Mouse (Mus musculus) myocyte (in vitro differentiated cells): ENCODE measurements at regions not wholly inside any gene's neighbourhood (a gene's known extent, or its start where the extent isn't known, plus 50 kb on each side); places are given as distances from the start of the nearest gene placed in this dataset.

Experiments used
- CEBPB ChIP-seq: IDR thresholded peaks from 2 replicates; pipeline ENCODE4 v1.6.1; 2011; ENCODE audit warnings: mild to moderate bottlenecking, moderate library complexity; ENCODE audit not compliant: poor library complexity, insufficient read depth, severe bottlenecking
- E2F4 ChIP-seq: IDR thresholded peaks from one replicate; pipeline ENCODE4 v1.6.1; 2011; ENCODE audit warnings: mild to moderate bottlenecking, control low read depth, moderate library complexity; ENCODE audit not compliant: insufficient read depth
- MAX ChIP-seq: IDR thresholded peaks from one replicate; pipeline ENCODE4 v1.6.1; 2011; ENCODE audit warnings: low read depth, mild to moderate bottlenecking, control low read depth
- MYOD1 ChIP-seq, 3 experiments: IDR thresholded peaks; one replicate each; pipeline ENCODE4 v1.6.1; 2011; ENCODE audit warnings: control low read depth in 2 of 3, low read depth in 2 of 3, mild to moderate bottlenecking in 2 of 3, moderate library complexity in 1 of 3; ENCODE audit not compliant: insufficient read length in 2 of 3, control insufficient read depth in 1 of 3
- MYOG ChIP-seq, 3 experiments: IDR thresholded peaks; one replicate each; pipeline ENCODE4 v1.6.1; 2011; ENCODE audit warnings: control low read depth in 2 of 3, low read depth in 2 of 3, mild to moderate bottlenecking in 2 of 3; ENCODE audit not compliant: insufficient read length in 2 of 3, control insufficient read depth in 1 of 3, insufficient read depth in 1 of 3
- POLR2A ChIP-seq: IDR thresholded peaks from one replicate; pipeline ENCODE4 v1.6.1; 2011; ENCODE audit warnings: low read depth, mild to moderate bottlenecking, control low read depth, moderate library complexity; ENCODE audit not compliant: insufficient read length
- POLR2AphosphoS2 ChIP-seq: IDR thresholded peaks from one replicate; pipeline ENCODE4 v1.6.1; 2011; ENCODE audit warnings: low read depth, control low read depth; ENCODE audit not compliant: insufficient read length
- REST ChIP-seq: IDR thresholded peaks from one replicate; pipeline ENCODE4 v1.6.1; 2011; ENCODE audit warnings: mild to moderate bottlenecking, control low read depth, moderate library complexity; ENCODE audit not compliant: insufficient read depth, insufficient read length
- SRF ChIP-seq: IDR thresholded peaks from one replicate; pipeline ENCODE4 v1.6.1; 2011; ENCODE audit warnings: low read depth; ENCODE audit not compliant: control insufficient read depth, insufficient read length
- TCF12 ChIP-seq: IDR thresholded peaks from one replicate; pipeline ENCODE4 v1.6.1; 2011; ENCODE audit warnings: mild to moderate bottlenecking, control low read depth; ENCODE audit not compliant: poor library complexity, insufficient read depth, severe bottlenecking
- USF1 ChIP-seq: IDR thresholded peaks from one replicate; pipeline ENCODE4 v1.6.1; 2011; ENCODE audit warnings: low read depth, mild to moderate bottlenecking, control low read depth, moderate library complexity

DNA sequence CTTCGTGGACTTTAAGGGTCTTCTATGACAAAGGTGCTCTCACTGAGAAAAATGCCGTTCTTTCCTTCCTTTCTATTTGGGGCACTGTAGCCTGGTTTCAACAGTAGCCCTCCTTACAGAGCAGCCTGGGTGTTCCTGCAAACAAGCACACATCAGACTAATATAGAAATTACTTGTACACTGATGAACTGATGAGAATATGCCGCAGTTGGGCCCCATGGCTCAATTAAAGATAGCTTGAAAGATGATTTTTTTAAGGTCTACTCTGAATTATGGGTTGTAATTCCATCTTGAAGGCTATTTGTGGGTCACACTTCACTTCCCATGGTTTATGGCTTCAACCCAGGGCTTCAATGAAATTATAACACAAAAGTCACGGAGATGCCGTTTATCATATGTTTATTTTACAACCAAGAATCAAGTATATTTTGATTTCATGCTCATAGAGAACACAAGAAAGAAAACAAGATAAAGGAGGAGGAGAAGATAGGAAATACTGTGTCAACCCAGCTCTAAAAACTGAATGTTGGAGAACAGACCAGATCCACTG is 186.2 kb downstream of the Snx19 start:
- TF ChIP-seq POLR2A: no peak
- no peak for TF ChIP-seq CEBPB
- TF ChIP-seq TCF12: no peak
- TF ChIP-seq E2F4: no peak
- TF ChIP-seq USF1: no peak
- no peak for TF ChIP-seq MYOD1 (IDR thresholded peaks at IDR 0.05; ENCODE audit: control insufficient read depth in 1 of 3, insufficient read length in 2 of 3, low read depth in 2 of 3)
- TF ChIP-seq MAX: no peak
- no peak for TF ChIP-seq POLR2AphosphoS2
- TF ChIP-seq REST: no peak
- no peak for TF ChIP-seq MYOG (IDR thresholded peaks at IDR 0.05; ENCODE audit: control insufficient read depth in 1 of 3, insufficient read depth in 1 of 3, insufficient read length in 2 of 3, low read depth in 2 of 3)
- no peak for TF ChIP-seq SRF
